Mouse (Mus musculus): ENCODE data around the gene Irx3. TPM values are rescaled to one million over a fixed set of nuclear protein-coding genes. Genes with fewer than 3 reads are reported as not detected.

Irx3 gene
- 1.7 and 1.8 TPM in 2 replicates for polyA plus RNA-seq (2015; fragmentation: Nextera tagmentation; extraction: Ambion mirVana)

DNA sequence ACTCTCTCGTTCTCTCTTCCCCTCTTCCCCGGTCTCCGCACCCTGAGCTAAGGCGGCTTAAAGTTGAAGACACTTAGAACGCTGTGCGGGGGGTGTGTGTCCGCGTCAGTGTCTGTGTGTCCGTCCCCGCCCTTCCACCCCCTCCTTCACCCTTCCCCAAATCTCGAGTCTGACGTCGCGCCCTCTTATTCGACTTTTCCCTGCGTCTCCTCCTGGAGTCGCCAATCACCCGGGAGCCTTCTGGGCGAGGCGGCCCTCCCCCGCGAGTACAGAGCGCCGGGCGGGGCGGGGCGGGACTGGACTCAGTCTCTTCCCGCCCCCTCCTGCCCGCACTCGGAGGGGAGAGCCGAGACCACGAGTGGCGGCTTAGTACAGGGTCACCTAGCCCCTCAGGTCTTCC lies at the start of gene Irx3:
Gene Irx3, minus strand, starts transcription at position 229 of the 400 bp plus-strand sequence.
- H3K36me3 ChIP-seq (ENCODE audit: control insufficient read depth, insufficient read depth, low read length), result no peaks in the 10 kb centered on the region
- WGBS, result under 1% methylated on average over 33 of the region's 33 CpGs
- H3K9me3 ChIP-seq (replicated peaks; ENCODE audit: control insufficient read depth, low read length), result no peaks in the 10 kb centered on the region
- peak within 1 kb of the TSS; percentile 86 for H3K27ac ChIP-seq (ENCODE audit: low read length)
- peaks cover 82% of the 10 kb centered on the region for H3K27me3 ChIP-seq (ENCODE audit: control insufficient read depth, insufficient read depth, low read length)
- peaks cover 12% of the 10 kb centered on the region for H3K4me1 ChIP-seq (ENCODE audit: control insufficient read depth, insufficient read depth, low read length)
- peak within 1 kb of the TSS; percentile 71 for H3K9ac ChIP-seq (ENCODE audit: low read length)
- H3K4me3 ChIP-seq (replicated peaks; ENCODE audit: low read length), result peak within 1 kb of the TSS; percentile 58
- ATAC-seq (ENCODE audit: insufficient read depth, low FRiP score), result peak; percentile 80
- peak within 1 kb of the TSS; percentile 75 for H3K4me2 ChIP-seq (ENCODE audit: low read depth, low read length)

- Histone ChIP-seq H3K9me3 (replicated peaks; ENCODE audit: control insufficient read depth, low read length) (no peaks in the 10 kb centered on the region), H3K9ac (ENCODE audit: low read length) (no peak overlapping the region), H3K27ac (ENCODE audit: low read length) (no peak overlapping the region), H3K36me3 (ENCODE audit: control insufficient read depth, insufficient read depth, low read length) (no peaks in the 10 kb centered on the region), H3K4me2 (ENCODE audit: low read depth, low read length) (no peak overlapping the region), H3K4me3 (replicated peaks; ENCODE audit: low read length) (no peak overlapping the region), H3K4me1 (ENCODE audit: control insufficient read depth, insufficient read depth, low read length) (no peaks in the 10 kb centered on the region), H3K27me3 (ENCODE audit: control insufficient read depth, insufficient read depth, low read length) (no peaks in the 10 kb centered on the region)
- no peak for ATAC-seq (ENCODE audit: insufficient read depth, low FRiP score)
- WGBS, result 74% methylated on average over 10 of the region's 10 CpGs
Observed at GRCm38 (mm10) chr8:91851359-91851758, 49.5 kb upstream of the Irx3 start.

- WGBS, result 82% methylated on average over 6 of the region's 6 CpGs
- Histone ChIP-seq H3K27ac (ENCODE audit: low read length) (no peak overlapping the region), H3K4me2 (ENCODE audit: low read depth, low read length) (no peak overlapping the region), H3K9ac (ENCODE audit: low read length) (no peak overlapping the region), H3K27me3 (ENCODE audit: control insufficient read depth, insufficient read depth, low read length) (no peaks in the 10 kb centered on the region), H3K9me3 (replicated peaks; ENCODE audit: control insufficient read depth, low read length) (no peaks in the 10 kb centered on the region), H3K4me3 (replicated peaks; ENCODE audit: low read length) (no peak overlapping the region), H3K36me3 (ENCODE audit: control insufficient read depth, insufficient read depth, low read length) (no peaks in the 10 kb centered on the region), H3K4me1 (ENCODE audit: control insufficient read depth, insufficient read depth, low read length) (no peaks in the 10 kb centered on the region)
- no peak for ATAC-seq (ENCODE audit: insufficient read depth, low FRiP score)
Observed at GRCm38 (mm10) chr8:91849984-91850383, 48.1 kb upstream of the Irx3 start.

- WGBS, result 62% methylated on average over 8 of the region's 8 CpGs
- Histone ChIP-seq H3K27me3 (ENCODE audit: control insufficient read depth, insufficient read depth, low read length) (no peaks in the 10 kb centered on the region), H3K27ac (ENCODE audit: low read length) (no peak overlapping the region), H3K4me2 (ENCODE audit: low read depth, low read length) (no peak overlapping the region), H3K4me3 (replicated peaks; ENCODE audit: low read length) (no peak overlapping the region), H3K9me3 (replicated peaks; ENCODE audit: control insufficient read depth, low read length) (no peaks in the 10 kb centered on the region), H3K4me1 (ENCODE audit: control insufficient read depth, insufficient read depth, low read length) (no peaks in the 10 kb centered on the region), H3K36me3 (ENCODE audit: control insufficient read depth, insufficient read depth, low read length) (no peaks in the 10 kb centered on the region), H3K9ac (ENCODE audit: low read length) (no peak overlapping the region)
- ATAC-seq (ENCODE audit: insufficient read depth, low FRiP score), result no peak
Observed at GRCm38 (mm10) chr8:91849529-91849928, 47.7 kb upstream of the Irx3 start.

GRCm38 (mm10) chr8:91845641-91846040 lies 43.8 kb upstream of the Irx3 start:
- H3K4me1 ChIP-seq (ENCODE audit: control insufficient read depth, insufficient read depth, low read length), result no peaks in the 10 kb centered on the region
- H3K9ac ChIP-seq (ENCODE audit: low read length), result no peak overlapping the region
- H3K27ac ChIP-seq (ENCODE audit: low read length), result no peak overlapping the region
- H3K36me3 ChIP-seq (ENCODE audit: control insufficient read depth, insufficient read depth, low read length), result no peaks in the 10 kb centered on the region
- 70% methylated on average over 3 of the region's 3 CpGs for WGBS
- H3K9me3 ChIP-seq (replicated peaks; ENCODE audit: control insufficient read depth, low read length), result no peaks in the 10 kb centered on the region
- no peak overlapping the region for H3K4me3 ChIP-seq (replicated peaks; ENCODE audit: low read length)
- no peak for ATAC-seq (ENCODE audit: insufficient read depth, low FRiP score)
- no peak overlapping the region for H3K4me2 ChIP-seq (ENCODE audit: low read depth, low read length)
- no peaks in the 10 kb centered on the region for H3K27me3 ChIP-seq (ENCODE audit: control insufficient read depth, insufficient read depth, low read length)

DNA sequence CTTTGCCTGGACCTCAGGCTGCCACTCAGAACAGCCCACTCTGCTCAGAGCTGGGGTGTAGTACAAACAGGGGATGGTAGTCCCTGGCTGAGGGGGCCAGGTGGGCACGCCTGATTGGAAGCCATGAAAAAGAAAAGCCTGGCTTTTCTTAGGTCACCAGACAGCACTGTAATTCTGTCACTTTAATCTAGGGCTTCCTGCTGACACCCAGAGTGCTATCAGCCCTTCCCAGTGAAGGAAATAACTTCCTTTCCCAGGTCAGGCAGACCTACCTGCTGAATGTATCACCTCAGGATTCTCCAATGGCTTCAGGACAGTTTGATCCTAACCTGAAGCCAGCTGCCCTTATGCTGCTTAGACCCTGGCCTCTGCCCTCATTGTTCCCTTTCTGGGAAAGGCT lies 35.3 kb upstream of the Irx3 start:
- Histone ChIP-seq H3K4me2 (ENCODE audit: low read depth, low read length) (no peak overlapping the region), H3K4me3 (replicated peaks; ENCODE audit: low read length) (no peak overlapping the region), H3K36me3 (ENCODE audit: control insufficient read depth, insufficient read depth, low read length) (no peaks in the 10 kb centered on the region), H3K9me3 (replicated peaks; ENCODE audit: control insufficient read depth, low read length) (no peaks in the 10 kb centered on the region), H3K27me3 (ENCODE audit: control insufficient read depth, insufficient read depth, low read length) (no peaks in the 10 kb centered on the region), H3K27ac (ENCODE audit: low read length) (no peak overlapping the region), H3K4me1 (ENCODE audit: control insufficient read depth, insufficient read depth, low read length) (no peaks in the 10 kb centered on the region), H3K9ac (ENCODE audit: low read length) (no peak overlapping the region)
- ATAC-seq (ENCODE audit: insufficient read depth, low FRiP score), result no peak
- WGBS, result 40% methylated on average over 1 of the region's 1 CpGs

- H3K36me3 ChIP-seq (ENCODE audit: control insufficient read depth, insufficient read depth, low read length), result no peaks in the 10 kb centered on the region
- no peaks in the 10 kb centered on the region for H3K27me3 ChIP-seq (ENCODE audit: control insufficient read depth, insufficient read depth, low read length)
- no peak overlapping the region for H3K4me2 ChIP-seq (ENCODE audit: low read depth, low read length)
- H3K4me3 ChIP-seq (replicated peaks; ENCODE audit: low read length), result no peak overlapping the region
- H3K9ac ChIP-seq (ENCODE audit: low read length), result no peak overlapping the region
- no peak overlapping the region for H3K27ac ChIP-seq (ENCODE audit: low read length)
- WGBS, result 50% methylated on average over 9 of the region's 9 CpGs
- H3K9me3 ChIP-seq (replicated peaks; ENCODE audit: control insufficient read depth, low read length), result no peaks in the 10 kb centered on the region
- H3K4me1 ChIP-seq (ENCODE audit: control insufficient read depth, insufficient read depth, low read length), result no peaks in the 10 kb centered on the region
- no peak for ATAC-seq (ENCODE audit: insufficient read depth, low FRiP score)
Observed at GRCm38 (mm10) chr8:91836685-91837084, 34.8 kb upstream of the Irx3 start.

- no peaks in the 10 kb centered on the region for H3K27me3 ChIP-seq (ENCODE audit: control insufficient read depth, insufficient read depth, low read length)
Observed at GRCm38 (mm10) chr8:91827661-91828060, 25.8 kb upstream of the Irx3 start.

GRCm38 (mm10) chr8:91827192-91827591 lies 25.3 kb upstream of the Irx3 start:
- H3K9me3 ChIP-seq (replicated peaks; ENCODE audit: control insufficient read depth, low read length), result no peaks in the 10 kb centered on the region
- no peaks in the 10 kb centered on the region for H3K4me1 ChIP-seq (ENCODE audit: control insufficient read depth, insufficient read depth, low read length)
- no peak overlapping the region for H3K9ac ChIP-seq (ENCODE audit: low read length)
- no peak for ATAC-seq (ENCODE audit: insufficient read depth, low FRiP score)
- no peak overlapping the region for H3K4me2 ChIP-seq (ENCODE audit: low read depth, low read length)
- WGBS, result 83% methylated on average over 9 of the region's 9 CpGs
- no peaks in the 10 kb centered on the region for H3K36me3 ChIP-seq (ENCODE audit: control insufficient read depth, insufficient read depth, low read length)
- H3K4me3 ChIP-seq (replicated peaks; ENCODE audit: low read length), result no peak overlapping the region
- no peaks in the 10 kb centered on the region for H3K27me3 ChIP-seq (ENCODE audit: control insufficient read depth, insufficient read depth, low read length)
- no peak overlapping the region for H3K27ac ChIP-seq (ENCODE audit: low read length)

More at GRCm38 (mm10) chr8:91827661-91828060, 25.8 kb upstream of the Irx3 start:
- Histone ChIP-seq H3K4me1 (ENCODE audit: control insufficient read depth, insufficient read depth, low read length) (no peaks in the 10 kb centered on the region), H3K4me3 (replicated peaks; ENCODE audit: low read length) (no peak overlapping the region), H3K27ac (ENCODE audit: low read length) (no peak overlapping the region), H3K9me3 (replicated peaks; ENCODE audit: control insufficient read depth, low read length) (no peaks in the 10 kb centered on the region), H3K4me2 (ENCODE audit: low read depth, low read length) (no peak overlapping the region), H3K9ac (ENCODE audit: low read length) (no peak overlapping the region), H3K36me3 (ENCODE audit: control insufficient read depth, insufficient read depth, low read length) (no peaks in the 10 kb centered on the region)
- no peak for ATAC-seq (ENCODE audit: insufficient read depth, low FRiP score)
- WGBS, result 62% methylated on average over 14 of the region's 14 CpGs

DNA sequence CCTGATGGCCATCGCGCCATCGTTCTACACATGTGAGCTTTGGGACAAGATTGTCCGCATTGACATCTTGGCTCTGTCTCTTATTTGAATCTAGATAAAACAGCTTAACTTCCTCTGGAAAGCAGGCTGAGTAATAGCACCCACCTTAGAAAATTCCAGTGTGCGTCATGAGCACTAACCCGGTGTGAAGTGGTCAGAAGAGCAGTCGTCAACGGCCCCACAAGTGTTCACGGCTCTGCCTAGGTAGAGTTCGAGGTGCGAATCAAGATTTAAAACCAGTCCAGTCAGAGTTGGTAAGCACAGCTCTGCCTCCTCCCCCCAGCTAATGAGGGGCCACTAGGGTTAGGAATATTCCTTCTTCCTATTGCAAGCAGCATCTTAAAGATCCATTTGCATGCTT lies 21.5 kb upstream of the Irx3 start:
- no peak overlapping the region for H3K4me2 ChIP-seq (ENCODE audit: low read depth, low read length)
- ATAC-seq (ENCODE audit: insufficient read depth, low FRiP score), result no peak
- no peaks in the 10 kb centered on the region for H3K9me3 ChIP-seq (replicated peaks; ENCODE audit: control insufficient read depth, low read length)
- no peaks in the 10 kb centered on the region for H3K36me3 ChIP-seq (ENCODE audit: control insufficient read depth, insufficient read depth, low read length)
- H3K27ac ChIP-seq (ENCODE audit: low read length), result no peak overlapping the region
- no peak overlapping the region for H3K9ac ChIP-seq (ENCODE audit: low read length)
- no peak overlapping the region for H3K4me3 ChIP-seq (replicated peaks; ENCODE audit: low read length)
- H3K4me1 ChIP-seq (ENCODE audit: control insufficient read depth, insufficient read depth, low read length), result peaks cover 3% of the 10 kb centered on the region; the same call in 1 of the 2 replicates
- 85% methylated on average over 11 of the region's 11 CpGs for WGBS
- no peaks in the 10 kb centered on the region for H3K27me3 ChIP-seq (ENCODE audit: control insufficient read depth, insufficient read depth, low read length)

Data from stomach, embryonic 16.5 days (tissue).